Mouse (Mus musculus) mouse embryonic stem cell (cell line): Measurements from ENCODE around the gene Gm20661.
"Not testable (repeated sequence)": the region's sequence is repeated elsewhere in the genome, so short reads cannot be mapped to it uniquely, and the experiment has no call there.

Experiments
- in situ Hi-C, 2 experiments: fragments of 300-500 bp; cut with MboI; formaldehyde crosslinking; loops; 1 replicate in 1 of 2; 3 replicates in 1 of 2; pipeline ENCODE4 v1.14.3; 2019 to 2020; ENCODE audit warnings: low sequenced_read_pairs in 2 of 2, low pct_unique_long_range_greater_than_20kb in 1 of 2, mixed read lengths in 1 of 2; ENCODE audit not compliant: unreplicated experiment in 1 of 2

The Gm20661 gene

GRCm38 (mm10) chr9:107987950-107988349 is 5.1 kb downstream of the Gm20661 start:
- in situ Hi-C loops, result no loop called here

GRCm38 (mm10) chr9:107992197-107992596 is 9.3 kb downstream of the Gm20661 start, which contains the start of gene Cdhr4:
Gene Cdhr4 (plus strand): TSS chr9:107992497.
- in situ Hi-C loops, result no loop called here

GRCm38 (mm10) chr9:107993013-107993412 is 10.2 kb downstream of the Gm20661 start:
- in situ Hi-C loops, result no loop called here

- in situ Hi-C loops, result no loop called here
Measured at GRCm38 (mm10) chr9:107994464-107994863, 11.6 kb downstream of the Gm20661 start.

GRCm38 (mm10) chr9:107995513-107995912 is 12.7 kb downstream of the Gm20661 start:
- in situ Hi-C loops, result no loop called here

- in situ Hi-C loops, result no loop called here
Measured at GRCm38 (mm10) chr9:107996049-107996448, 13.2 kb downstream of the Gm20661 start, which contains the start of gene Gm20662. Gene Gm20662 (plus strand): TSS chr9:107996349.

GRCm38 (mm10) chr9:108001922-108002770 is 19.3 kb downstream of the Gm20661 start, which contains the start of gene Ip6k1:
Gene Ip6k1 (plus strand): TSS chr9:108002501.
- in situ Hi-C loops, result no loop called here

GRCm38 (mm10) chr9:108002778-108003530 is 20.1 kb downstream of the Gm20661 start:
- in situ Hi-C loops, result no loop called here

GRCm38 (mm10) chr9:108003531-108003890 is 20.7 kb downstream of the Gm20661 start:
- in situ Hi-C loops, result no loop called here

GRCm38 (mm10) chr9:108008041-108008440 is 25.2 kb downstream of the Gm20661 start:
- in situ Hi-C loops, result no loop called here

- in situ Hi-C loops, result no loop called here
Measured at GRCm38 (mm10) chr9:108010385-108010784, 27.5 kb downstream of the Gm20661 start.

- in situ Hi-C loops, result not testable (repeated sequence)
Measured at GRCm38 (mm10) chr9:108013577-108013976, 30.7 kb downstream of the Gm20661 start.

GRCm38 (mm10) chr9:108017127-108017526 is 34.3 kb downstream of the Gm20661 start:
- in situ Hi-C loops, result no loop called here

GRCm38 (mm10) chr9:108020741-108021140 is 37.9 kb downstream of the Gm20661 start:
- in situ Hi-C loops, result no loop called here

GRCm38 (mm10) chr9:108023216-108023615 is 40.4 kb downstream of the Gm20661 start:
- in situ Hi-C loops, result no loop called here

- in situ Hi-C loops, result no loop called here
Measured at GRCm38 (mm10) chr9:108026584-108026983, 43.7 kb downstream of the Gm20661 start.

- in situ Hi-C loops, result no loop called here
Measured at GRCm38 (mm10) chr9:108027867-108028266, 45.0 kb downstream of the Gm20661 start.

- in situ Hi-C loops, result no loop called here
Measured at GRCm38 (mm10) chr9:108032126-108032525, 49.3 kb downstream of the Gm20661 start.

GRCm38 (mm10) chr9:108035331-108036156 is 52.7 kb downstream of the Gm20661 start:
- in situ Hi-C loops, result no loop called here
